Mouse (Mus musculus) urinary bladder, postnatal 36 days (tissue): Measurements from ENCODE around the gene Hecw2.
A peak's percentile ranks its signal among the peaks of the same experiment; 100 is the strongest.

Experiments
- DNase-seq, 2 experiments: peaks; one replicate each; pipeline ENCODE4 v3.0.0; 2022; ENCODE audit warnings: low spot score in 2 of 2, mixed read lengths in 1 of 2

Hecw2 gene

DNA sequence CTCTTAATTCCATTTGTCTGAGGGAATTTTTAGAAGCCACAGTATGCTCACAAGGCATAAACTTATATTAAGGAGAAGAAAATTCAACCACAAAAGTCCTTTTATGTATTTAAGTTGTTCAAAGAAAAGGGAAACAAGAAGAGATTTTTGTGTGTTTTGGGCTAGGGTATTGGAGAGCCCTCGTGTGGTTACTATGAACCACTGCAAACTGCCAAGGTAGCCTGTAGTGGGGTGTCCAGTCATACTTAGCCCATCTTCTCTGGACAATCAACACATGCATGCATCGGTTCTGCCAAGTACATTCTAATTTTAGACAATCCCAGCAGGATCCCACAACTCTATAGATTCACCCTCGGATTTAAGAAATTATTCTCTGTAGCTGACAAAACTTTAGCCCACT lies 304.6 kb downstream of the Hecw2 start:
- no peak for DNase-seq

DNA sequence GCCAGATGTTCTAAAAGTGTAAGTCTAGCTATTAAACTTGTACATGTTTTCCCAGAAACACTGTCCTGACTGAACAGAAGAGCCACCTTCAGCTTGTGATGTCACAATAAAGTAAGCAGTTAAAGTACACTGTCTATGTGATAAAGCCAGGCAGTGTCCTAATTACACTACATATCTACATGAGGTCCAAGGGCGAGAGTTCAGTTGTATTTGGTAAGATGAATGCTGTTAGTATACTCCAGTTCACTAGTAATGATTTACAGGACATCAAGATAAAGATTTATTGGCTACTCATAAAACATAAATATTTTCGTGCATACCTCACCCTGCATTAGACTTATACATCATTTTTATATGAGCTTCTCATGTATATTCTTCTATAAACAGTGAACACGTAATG lies 305.2 kb downstream of the Hecw2 start:
- no peak for DNase-seq

DNA sequence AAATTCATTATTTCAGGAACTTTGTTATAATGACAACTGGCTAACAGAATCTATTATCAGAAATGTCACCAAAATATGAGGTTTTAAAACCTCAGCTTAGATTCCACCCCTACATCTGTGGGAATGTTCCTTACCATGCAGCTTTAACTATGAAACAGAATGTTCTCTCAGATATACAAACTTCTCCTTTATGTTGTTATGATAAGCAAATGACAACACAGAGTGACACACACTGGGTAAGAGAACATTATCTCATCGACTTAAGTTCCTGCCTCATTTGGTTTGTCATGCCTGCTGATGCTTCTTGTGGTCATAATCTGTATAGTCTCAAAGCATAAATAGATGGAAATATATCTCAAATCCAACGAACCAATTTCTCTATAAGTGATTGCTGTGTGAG lies 312.5 kb downstream of the Hecw2 start:
- no peak for DNase-seq

DNA sequence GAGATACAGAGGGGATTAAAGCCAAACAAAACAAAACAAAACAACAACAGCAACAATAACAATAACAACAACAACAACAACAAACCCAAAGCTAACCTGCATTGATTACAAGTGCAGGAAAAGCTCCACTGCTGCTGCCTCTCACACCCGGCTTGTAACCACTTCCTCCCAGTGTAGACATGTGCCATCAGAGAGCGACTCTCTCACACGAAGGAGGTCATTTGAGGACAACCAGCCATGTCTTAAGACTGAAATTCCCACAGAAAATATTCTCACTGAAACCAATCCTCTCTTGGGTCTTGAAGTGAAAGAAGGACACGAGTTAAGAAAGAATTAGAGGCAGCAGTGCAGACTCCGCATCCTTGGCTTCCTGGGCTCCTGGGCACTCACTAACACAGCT lies 319.0 kb downstream of the Hecw2 start:
- DNase-seq, result no peak

DNA sequence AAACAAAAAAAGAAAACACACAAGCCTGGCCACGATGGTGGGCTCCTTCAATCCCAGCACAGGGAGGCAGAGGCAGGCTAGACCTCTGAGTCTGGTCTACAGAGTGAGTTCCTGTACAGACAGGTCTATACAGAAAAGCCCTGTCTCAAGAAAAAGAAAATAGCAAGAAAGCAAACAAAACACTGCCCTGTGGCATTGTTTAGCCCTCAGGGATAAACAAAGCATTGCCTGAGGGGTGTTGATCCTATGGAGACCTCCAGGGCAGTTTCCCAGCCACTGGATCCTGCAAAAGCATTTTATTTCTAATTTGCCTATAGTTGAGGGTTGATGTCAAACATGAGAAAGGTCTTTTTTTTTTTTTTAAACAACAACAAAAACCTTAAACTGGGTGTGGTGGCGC lies 327.7 kb downstream of the Hecw2 start:
- DNase-seq, result no peak

DNA sequence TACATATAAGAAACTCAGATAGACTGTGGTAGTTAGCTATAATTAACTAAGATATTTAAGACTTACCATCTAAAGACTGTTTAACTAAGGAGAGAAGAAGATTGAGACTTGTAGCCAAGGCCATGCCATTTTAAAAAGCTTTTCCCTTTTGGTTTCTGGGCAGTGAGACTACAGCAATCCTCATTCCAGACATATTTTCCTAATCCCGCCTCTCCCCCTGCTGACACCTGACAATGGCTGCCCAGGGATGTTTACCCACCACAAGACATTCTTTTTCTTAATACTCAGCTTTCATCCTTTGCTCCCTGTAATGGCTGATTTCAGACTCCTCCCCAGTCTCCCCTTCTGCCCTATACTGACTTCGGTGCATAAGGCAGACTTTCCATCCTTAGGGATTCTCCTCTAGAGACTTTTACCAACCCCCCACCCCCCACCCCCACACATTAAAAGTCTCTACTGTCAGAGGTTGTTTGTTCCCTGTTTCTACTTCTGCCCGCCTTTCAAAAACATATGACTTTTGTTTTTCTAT lies 328.5 kb downstream of the Hecw2 start:
- DNase-seq, result no peak

DNA sequence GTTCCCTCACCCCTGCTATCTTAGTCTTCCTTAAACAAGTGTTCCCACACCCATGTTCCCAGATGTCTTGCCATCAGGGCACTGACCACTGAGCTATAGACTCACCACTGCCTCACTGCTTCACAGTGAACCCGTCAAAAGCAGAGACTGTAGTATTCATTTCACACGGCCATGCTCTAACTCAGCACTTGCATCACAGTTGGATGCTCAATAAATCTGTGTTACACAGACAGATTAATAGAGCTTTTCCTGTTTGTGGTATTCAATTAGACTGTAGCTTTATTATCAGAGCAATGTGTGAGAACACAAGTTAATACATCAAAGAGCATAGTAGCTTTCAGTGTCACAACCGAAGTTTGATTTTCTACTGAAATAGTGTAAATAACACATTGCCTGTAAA lies 330.9 kb downstream of the Hecw2 start:
- no peak for DNase-seq

DNA sequence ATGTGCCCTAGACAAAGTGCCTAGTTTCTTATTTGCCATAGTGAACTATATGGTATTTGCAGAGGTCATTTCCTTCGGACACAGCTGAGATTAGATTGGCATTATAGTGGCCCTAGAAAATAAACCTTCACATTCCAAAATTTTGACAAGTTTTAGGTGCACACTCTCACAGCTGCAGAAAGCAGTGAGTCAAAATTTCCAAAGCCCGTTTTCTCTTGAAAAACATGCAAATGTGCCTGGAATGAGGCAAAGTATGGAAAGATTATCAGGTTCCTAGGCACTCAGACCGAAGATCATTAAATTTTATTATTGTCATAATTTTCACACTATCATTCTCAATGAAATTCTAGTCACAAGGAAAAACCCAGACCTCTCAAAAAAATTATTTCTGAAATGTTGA lies 334.4 kb downstream of the Hecw2 start:
- no peak for DNase-seq

DNA sequence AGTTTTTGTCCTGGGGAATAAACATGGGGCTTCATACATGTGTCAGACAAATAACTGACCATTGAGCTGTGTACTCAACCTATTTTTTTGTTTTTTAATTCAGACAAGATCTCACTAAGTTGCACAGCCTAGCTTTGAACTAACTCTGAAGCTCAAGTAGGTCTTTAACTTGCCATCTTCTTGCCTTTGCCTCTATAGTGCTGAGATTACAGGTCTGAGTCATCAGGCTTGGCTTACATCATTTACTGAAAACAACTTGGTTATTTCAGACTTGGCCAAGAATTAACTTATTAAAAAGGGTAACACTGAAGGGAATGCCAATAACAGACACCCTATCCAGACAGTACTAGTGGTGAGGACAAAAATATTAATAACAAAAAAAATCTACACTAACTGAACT lies 335.8 kb downstream of the Hecw2 start:
- DNase-seq, result no peak

DNA sequence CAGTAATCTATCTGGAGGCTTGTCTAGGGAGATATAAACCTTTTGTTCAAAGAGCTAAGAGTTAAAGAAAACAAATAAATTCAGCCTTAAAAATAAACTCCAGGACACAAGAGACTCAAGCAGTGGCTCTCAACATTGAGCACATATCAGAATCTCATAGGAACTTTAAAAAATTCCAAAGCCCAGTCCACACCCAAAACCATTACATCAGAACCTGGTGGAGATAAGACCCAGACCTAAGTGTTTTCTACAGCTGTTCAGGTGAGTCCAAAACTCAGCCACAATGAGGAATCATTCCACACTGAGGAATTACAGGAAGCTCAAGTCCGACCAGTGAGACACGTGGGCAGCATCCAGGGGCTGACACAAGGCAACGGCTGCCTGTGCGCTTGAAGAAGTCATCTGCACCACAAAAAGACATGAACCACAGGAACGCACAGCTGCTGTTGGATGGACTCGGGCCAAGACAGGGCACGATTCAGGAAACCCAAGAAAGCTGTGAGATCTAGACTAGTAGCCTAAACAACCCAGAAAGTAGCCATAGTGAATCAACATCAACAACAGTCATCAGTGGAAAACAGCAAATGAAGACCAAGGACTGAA lies 338.4 kb downstream of the Hecw2 start:
- DNase-seq, result no peak

DNA sequence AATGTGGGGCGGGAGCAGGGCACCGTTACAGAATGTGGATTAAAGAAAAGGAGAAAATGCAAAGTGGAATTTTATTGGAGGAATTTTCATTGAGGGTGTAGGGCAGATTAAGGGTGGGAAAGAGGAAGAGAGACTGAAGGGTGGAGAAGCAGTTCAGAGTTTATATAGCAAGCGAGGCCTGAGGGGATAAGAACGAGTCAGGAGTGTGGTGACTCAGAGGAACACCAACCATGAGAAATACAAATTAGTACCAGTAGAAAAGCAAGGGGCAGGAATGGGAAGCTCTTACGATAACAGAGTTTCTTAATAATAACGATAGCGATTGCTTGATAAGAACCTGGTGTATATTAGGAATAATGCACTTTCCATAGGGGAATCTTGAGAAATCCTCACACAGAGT lies 339.2 kb downstream of the Hecw2 start:
- DNase-seq, result no peak

DNA sequence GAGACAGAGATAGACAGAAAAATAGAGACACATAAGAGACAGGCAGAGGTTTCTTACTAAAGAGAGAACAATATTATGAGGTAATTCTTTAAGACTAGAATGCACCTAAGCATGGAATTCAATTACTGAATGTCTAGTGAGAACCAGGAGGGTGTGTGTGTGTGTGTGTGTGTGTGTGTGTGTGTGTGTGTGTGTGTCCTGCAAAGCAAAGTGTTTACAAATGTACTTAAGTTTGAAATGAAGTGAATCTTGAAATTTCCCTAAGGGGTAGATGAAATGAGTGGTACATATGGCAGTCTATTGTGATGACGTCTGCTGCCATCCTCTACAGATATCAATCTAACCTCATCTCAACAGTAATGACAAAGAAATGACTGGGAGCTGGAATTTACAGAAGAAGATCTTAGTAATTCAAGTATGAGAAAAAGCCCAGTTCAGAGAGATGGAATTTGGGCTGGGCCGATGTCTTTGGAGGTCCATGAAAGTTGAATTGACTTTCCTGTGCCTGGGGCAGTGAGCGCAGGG lies 342.8 kb downstream of the Hecw2 start:
- no peak for DNase-seq

DNA sequence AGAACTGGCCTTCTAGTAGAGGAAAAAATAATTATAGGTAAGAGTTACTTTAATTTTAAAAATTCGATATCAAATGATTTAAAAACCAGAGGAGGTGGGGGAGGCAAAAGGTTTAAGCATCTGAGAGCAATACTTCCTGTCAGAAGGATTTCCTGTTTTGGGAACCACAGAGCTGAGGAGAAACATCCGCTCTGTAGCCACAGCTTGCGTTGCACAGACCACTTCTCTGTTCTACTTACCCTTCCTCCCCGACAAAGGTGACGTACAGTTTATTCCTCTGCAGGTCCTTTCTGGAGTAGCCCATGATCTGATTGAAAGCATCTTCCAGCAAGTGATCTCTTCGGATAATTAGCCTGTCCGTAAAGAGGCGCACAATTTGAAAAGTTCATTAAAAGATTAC lies 343.6 kb downstream of the Hecw2 start:
- DNase-seq, result no peak

DNA sequence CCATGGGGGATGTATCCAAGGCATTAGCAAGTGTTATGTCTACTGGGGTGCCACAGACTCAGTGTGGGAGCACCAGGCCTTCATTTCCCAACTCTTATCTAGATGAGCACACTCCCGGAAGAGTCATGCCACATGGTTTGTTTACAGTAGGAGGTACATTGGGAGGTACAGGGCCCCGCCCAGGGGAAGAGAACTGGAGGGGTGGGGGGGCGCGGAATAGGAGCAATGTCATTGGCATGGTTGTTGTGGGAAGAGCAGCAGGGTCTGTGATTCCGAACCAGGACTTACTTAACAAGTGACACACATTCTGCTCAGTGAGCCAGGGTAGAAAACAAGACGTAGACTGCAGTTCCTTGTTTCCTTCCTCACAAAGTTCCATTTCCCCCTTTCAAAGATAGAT lies 344.1 kb downstream of the Hecw2 start:
- DNase-seq, result no peak

DNA sequence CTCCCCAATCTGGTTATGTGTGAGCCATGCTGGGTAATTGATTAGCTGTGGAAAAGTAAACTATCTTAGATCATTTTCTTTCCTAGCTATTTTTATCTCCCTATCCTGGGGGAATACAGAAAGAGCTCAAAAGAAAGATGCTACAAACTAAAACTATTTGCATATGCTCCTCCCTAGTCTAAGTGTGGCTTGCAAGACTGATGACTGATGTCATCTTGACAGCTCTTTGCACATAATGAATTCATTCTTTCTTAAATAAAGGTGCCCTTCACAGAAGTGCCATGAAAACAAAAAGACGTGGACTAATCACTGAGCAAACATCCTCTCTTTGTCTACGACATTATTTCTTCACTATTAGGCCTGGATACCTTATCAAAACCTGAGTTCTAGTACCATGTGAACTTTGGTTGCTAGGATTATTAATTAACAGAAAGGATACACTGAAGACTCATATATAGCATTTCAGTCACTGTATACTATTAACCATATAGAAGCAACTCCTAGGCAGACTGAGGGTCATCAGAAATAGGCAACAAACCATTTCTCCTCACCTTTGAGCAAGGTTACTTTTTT lies 348.2 kb downstream of the Hecw2 start:
- DNase-seq, result no peak

DNA sequence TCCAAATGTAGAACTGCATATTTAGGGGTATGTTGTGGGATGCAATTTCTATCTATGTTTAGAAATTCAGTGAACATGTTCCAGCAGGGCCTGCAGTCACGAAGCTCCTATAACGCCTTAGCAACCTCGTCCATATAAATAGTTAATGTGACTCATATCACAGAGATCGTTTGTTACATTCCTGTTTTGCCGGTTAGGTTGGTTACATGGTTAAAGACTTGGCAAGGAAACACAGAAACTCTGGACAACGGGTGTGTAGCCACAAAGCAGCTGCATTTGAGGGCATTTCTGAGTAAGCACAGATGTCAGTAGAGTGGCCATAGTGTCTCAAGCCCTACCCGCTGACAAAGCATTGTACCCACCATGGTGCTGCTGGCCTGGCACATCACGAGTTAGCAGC lies 349.1 kb downstream of the Hecw2 start:
- peak; percentile 29 to 43 for DNase-seq

DNA sequence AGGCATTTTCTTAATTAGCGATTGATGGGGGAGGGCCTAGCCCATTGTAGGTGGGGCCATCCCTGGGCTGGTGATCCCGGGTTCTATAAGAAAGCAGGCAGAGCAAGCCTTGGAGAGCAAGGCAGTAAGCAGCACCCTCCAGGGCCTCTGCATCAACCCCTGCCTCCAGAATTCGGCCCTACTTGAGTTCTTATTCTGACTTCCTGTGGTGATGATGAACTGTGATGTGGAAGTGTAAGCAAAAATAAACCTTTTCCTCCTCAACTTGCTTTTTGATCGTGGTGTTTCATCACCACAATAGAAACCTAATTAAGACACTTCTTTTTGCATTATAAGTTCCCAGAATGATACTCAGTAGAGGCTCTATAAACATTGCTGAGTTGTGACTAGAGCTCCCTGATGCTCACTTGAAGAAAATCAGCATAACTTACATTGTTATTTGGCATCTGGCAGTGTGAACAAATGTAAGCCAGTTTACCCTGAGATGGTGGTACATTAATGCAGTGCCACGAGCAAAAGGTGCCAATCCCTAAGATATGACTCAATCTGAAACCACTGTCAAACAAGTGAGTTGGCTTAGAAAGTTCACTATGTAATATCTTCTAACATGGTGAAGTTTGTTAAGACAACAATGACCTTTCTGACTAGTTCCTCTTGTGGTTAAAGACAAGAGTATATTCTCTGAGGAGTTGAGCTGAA lies 349.9 kb downstream of the Hecw2 start:
- DNase-seq, result no peak

DNA sequence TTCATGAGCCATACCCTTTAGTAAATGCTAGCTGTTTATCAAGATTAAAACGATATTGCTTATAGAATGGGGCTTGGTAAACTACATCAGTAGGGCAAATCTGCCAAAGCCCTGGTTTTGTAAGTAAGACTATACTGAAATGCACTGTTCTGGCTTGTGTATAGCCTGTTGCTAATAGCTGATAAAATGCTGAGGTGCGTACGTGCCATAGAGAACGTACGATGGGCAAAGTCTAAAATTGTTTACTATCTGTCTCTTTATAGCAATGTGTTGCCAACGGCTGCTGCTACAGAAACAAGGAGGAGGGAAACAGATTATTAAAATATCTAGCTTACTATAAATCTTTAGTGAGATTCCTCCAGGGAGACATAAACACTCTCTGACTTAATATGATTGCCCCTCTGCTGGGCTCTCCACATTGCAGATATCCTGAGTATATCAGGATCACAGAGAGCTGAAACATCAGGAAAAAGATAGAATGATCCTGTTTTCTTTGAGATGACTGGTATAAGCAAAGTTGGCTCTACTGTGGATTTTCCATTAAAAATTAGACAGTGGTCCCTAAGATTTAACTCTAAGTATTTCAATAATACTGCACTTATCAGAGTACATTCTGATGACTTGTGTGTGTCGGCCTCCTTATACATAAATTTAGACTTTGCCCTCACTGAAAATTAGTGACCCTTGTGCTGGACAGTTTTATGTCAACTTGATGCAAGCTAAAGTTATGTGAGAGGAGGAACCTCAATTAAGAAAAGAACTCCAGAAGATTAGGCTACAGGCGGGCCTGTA lies 350.6 kb downstream of the Hecw2 start:
- DNase-seq, result no peak

DNA sequence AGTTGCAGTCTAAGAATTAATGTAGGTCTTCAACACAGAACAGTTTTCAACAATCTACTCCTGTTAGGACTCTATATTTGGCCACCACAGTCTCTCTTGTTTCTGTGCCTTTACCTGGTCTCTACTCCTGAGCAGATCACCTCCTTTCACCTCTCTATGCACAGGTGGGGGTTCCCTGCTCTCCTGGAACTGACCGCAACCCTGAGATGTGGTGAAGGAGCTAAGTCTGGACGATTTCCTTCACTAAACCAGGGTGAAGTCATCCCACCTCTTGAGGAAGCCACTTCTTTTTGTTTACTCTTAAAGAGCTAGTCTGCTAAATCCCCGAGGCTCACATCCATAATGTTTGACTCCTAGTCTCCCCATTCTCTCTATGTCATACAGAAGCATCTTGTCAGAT lies 351.9 kb downstream of the Hecw2 start:
- no peak for DNase-seq

DNA sequence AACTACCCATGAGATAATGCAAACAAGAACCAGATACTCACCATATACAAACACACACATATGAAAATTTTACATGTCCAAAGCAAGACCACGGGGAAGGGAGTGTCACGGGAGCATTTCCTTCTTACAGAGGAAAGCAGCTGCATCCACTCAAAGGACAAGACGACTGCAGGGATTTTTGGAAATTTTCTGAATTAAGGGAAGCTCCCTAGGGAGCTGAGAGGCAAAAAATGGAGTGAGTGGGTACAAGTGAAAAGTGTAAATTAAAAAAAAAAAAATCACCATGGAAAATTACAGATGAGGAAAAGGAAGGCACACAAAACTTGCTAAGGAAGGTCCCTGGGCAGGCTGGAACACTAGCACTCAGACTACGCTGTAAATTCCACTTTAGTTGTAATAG lies 353.9 kb downstream of the Hecw2 start:
- no peak for DNase-seq

DNA sequence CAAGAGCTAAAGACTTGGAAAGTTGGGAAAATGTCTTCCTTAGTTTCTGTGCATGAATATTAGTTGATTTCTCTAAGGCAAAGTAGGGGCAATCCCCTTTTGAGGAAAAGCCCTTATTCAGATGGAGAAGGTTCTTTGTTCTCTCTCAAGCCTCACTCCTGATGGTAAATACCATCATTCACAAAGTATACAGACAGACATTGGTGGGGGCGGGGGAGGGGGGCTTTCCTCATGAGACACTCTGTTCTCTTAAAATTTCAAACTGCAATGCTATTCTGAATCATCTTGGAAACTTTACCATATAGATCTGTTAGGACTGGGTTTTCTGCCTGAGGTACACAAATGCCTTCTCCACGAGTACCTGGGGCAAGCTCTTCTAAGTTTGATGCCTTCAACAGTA lies 355.6 kb downstream of the Hecw2 start:
- no peak for DNase-seq

DNA sequence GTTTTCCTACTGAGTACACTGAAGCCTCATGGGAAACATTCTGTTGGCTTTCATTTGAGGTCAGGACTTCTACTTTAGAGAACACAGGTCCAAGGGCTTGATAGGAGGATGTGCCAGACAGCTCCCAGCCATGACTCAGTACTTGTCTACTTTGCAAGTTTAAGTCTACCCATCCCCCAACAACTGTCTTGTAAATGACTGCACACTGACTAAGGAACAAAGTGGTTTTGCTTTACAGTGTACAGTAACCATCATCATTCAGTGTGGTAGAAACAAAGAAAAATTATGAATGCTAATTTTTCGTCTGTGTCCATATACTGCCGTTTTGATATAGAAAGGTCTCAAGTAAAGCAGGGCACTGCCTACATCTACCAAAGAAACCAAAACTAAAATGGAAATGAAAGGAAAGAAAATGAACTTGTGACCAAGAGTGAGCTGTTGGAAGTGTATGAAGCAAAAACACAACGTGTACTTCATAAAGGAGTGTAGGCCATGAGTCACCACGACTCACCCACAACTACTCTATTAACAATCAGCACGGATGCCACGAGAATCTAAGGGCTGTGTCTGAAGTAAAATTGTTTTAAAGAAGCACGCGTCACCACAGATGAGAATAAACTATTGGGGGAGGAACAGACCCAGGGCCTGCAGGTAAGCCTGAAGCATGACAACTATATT lies 356.6 kb downstream of the Hecw2 start:
- DNase-seq, result no peak
